Mouse (Mus musculus): Measurements from ENCODE around the gene Etnk1.

Gene Etnk1

GRCm38 (mm10) chr6:143221245-143221644 lies 54.2 kb downstream of the Etnk1 start:
- DNase-seq: no peak

- no peak for DNase-seq
Observed at GRCm38 (mm10) chr6:143224057-143224456, 57.0 kb downstream of the Etnk1 start.

GRCm38 (mm10) chr6:143224885-143225284 lies 57.9 kb downstream of the Etnk1 start:
- DNase-seq: no peak

GRCm38 (mm10) chr6:143228696-143229095 lies 61.7 kb downstream of the Etnk1 start:
- no peak for DNase-seq

- no peak for DNase-seq
Observed at GRCm38 (mm10) chr6:143229906-143230305, 62.9 kb downstream of the Etnk1 start.

GRCm38 (mm10) chr6:143230888-143231287 lies 63.9 kb downstream of the Etnk1 start:
- no peak for DNase-seq

GRCm38 (mm10) chr6:143232718-143233117 lies 65.7 kb downstream of the Etnk1 start:
- no peak for DNase-seq

GRCm38 (mm10) chr6:143234868-143235267 lies 67.8 kb downstream of the Etnk1 start:
- no peak for DNase-seq

- no peak for DNase-seq
Observed at GRCm38 (mm10) chr6:143239362-143240074, 72.5 kb downstream of the Etnk1 start.

GRCm38 (mm10) chr6:143243191-143243590 lies 76.2 kb downstream of the Etnk1 start:
- DNase-seq: no peak

- no peak for DNase-seq
Observed at GRCm38 (mm10) chr6:143257921-143258320, 90.9 kb downstream of the Etnk1 start.

GRCm38 (mm10) chr6:143259169-143259629 lies 92.2 kb downstream of the Etnk1 start:
- DNase-seq: no peak

GRCm38 (mm10) chr6:143259870-143260559 lies 93.0 kb downstream of the Etnk1 start:
- no peak for DNase-seq

GRCm38 (mm10) chr6:143260560-143261288 lies 93.7 kb downstream of the Etnk1 start:
- DNase-seq: no peak

- no peak for DNase-seq
Observed at GRCm38 (mm10) chr6:143261289-143261665, 94.3 kb downstream of the Etnk1 start.

GRCm38 (mm10) chr6:143265482-143265881 lies 98.5 kb downstream of the Etnk1 start:
- DNase-seq: no peak

- no peak for DNase-seq
Observed at GRCm38 (mm10) chr6:143279222-143279621, 112.2 kb downstream of the Etnk1 start.
